Mouse (Mus musculus) heart, embryonic 15.5 days (tissue): ENCODE data around the gene Bach2. TPM values are rescaled to one million over a fixed set of nuclear protein-coding genes. Genes with fewer than 3 reads are reported as not detected.

Experiments used
- ATAC-seq: fragments of 200-750 bp; cut with Nextera tagmentation; replicated peaks from 2 replicates; pipeline ENCODE4 v1.8.0; 2017; ENCODE audit warnings: low read depth, moderate TSS enrichment; ENCODE audit not compliant: insufficient number of reproducible peaks, insufficient read depth, low FRiP score
- H3K27ac ChIP-seq: fragments of 300-500 bp; sonication (generic); 2 replicates; pipeline ENCODE4 v1.5.1; 2015; ENCODE audit warnings: mild to moderate bottlenecking, inconsistent platforms
- H3K27me3 ChIP-seq: fragments of 300-500 bp; sonication (generic); 2 replicates; pipeline ENCODE4 v1.6.1; 2015; ENCODE audit warnings: inconsistent platforms
- H3K36me3 ChIP-seq: fragments of 300-500 bp; sonication (generic); 2 replicates; pipeline ENCODE4 v1.6.1; 2015; ENCODE audit warnings: mild to moderate bottlenecking, inconsistent platforms
- H3K4me1 ChIP-seq: fragments of 300-500 bp; sonication (generic); replicated peaks from 2 replicates; pipeline ENCODE4 v1.6.1; 2015; ENCODE audit warnings: inconsistent platforms
- H3K4me2 ChIP-seq: fragments of 300-500 bp; sonication (generic); 2 replicates; pipeline ENCODE4 v1.6.1; 2015; ENCODE audit warnings: inconsistent platforms, mild to moderate bottlenecking, moderate library complexity
- H3K4me3 ChIP-seq: fragments of 300-500 bp; sonication (generic); 2 replicates; pipeline ENCODE4 v1.5.1; 2015; ENCODE audit warnings: mild to moderate bottlenecking, inconsistent platforms
- H3K9ac ChIP-seq: fragments of 300-500 bp; sonication (generic); 2 replicates; pipeline ENCODE4 v1.6.1; 2015; ENCODE audit warnings: mild to moderate bottlenecking, inconsistent platforms
- H3K9me3 ChIP-seq: fragments of 300-500 bp; sonication (generic); replicated peaks from 2 replicates; pipeline ENCODE4 v1.6.1; 2016; ENCODE audit warnings: inconsistent platforms
- WGBS: fragments of 180-500 bp; shearing (Covaris S2); methylation state at CpG from one replicate; pipeline ENCODE4 v1.1.7; 2015; ENCODE audit warnings: mixed read lengths; 5-methylcytosine and 5-hydroxymethylcytosine counted together
- polyA plus RNA-seq: library from polyadenylated mRNA; unstranded; fragments of >200 nt; fragmentation: Nextera tagmentation; extraction: Ambion mirVana; gene quantifications from 2 replicates; pipeline ENCODE4 v1.2.1, GENCODE M21; 2015

Gene Bach2
- polyA plus RNA-seq, 1 experiment from 2014 or later, result 5.0 TPM

GRCm38 (mm10) chr4:32588237-32588636 is 349.6 kb downstream of the Bach2 start:
- WGBS, result 88% methylated on average over 6 of the region's 6 CpGs
- Histone ChIP-seq H3K4me1 (no peaks in the 10 kb centered on the region), H3K4me2 (no peak overlapping the region), H3K9me3 (no peaks in the 10 kb centered on the region), H3K27me3 (no peaks in the 10 kb centered on the region), H3K4me3 (no peak overlapping the region), H3K36me3 (no peaks in the 10 kb centered on the region), H3K27ac (no peak overlapping the region), H3K9ac (no peak overlapping the region)
- no peak for ATAC-seq

GRCm38 (mm10) chr4:32601135-32601534 is 362.5 kb downstream of the Bach2 start:
- ATAC-seq, result no peak
- Histone ChIP-seq H3K27me3 (no peaks in the 10 kb centered on the region), H3K9me3 (no peaks in the 10 kb centered on the region), H3K4me1 (no peaks in the 10 kb centered on the region), H3K27ac (no peak overlapping the region), H3K4me3 (no peak overlapping the region), H3K36me3 (no peaks in the 10 kb centered on the region), H3K9ac (no peak overlapping the region), H3K4me2 (no peak overlapping the region)
- 22% methylated on average over 12 of the region's 12 CpGs for WGBS

GRCm38 (mm10) chr4:32602660-32603059 is 364.1 kb downstream of the Bach2 start, which contains the start of gene Gja10:
TSS of gene Gja10 (minus strand) at chr4:32602760.
- Histone ChIP-seq H3K4me2 (no peak within 1 kb of the TSS), H3K4me1 (no peaks in the 10 kb centered on the region), H3K27me3 (no peaks in the 10 kb centered on the region)

GRCm38 (mm10) chr4:32615034-32615881 is 376.7 kb downstream of the Bach2 start, which contains the start of gene Casp8ap2:
TSS of gene Casp8ap2 (plus strand) at chr4:32615451.
- peaks cover 15% of the 10 kb centered on the region for H3K4me1 ChIP-seq
- H3K27ac ChIP-seq, result peak within 1 kb of the TSS; percentile 72
- WGBS, result under 1% methylated on average over 67 of the region's 67 CpGs
- H3K9me3 ChIP-seq, result no peaks in the 10 kb centered on the region
- no peaks in the 10 kb centered on the region for H3K36me3 ChIP-seq
- H3K4me2 ChIP-seq, result peak within 1 kb of the TSS; percentile 65
- peak within 1 kb of the TSS; percentile 67 for H3K4me3 ChIP-seq
- no peaks in the 10 kb centered on the region for H3K27me3 ChIP-seq
- H3K9ac ChIP-seq, result peak within 1 kb of the TSS; percentile 74
- peak; percentile 99 for ATAC-seq

More at GRCm38 (mm10) chr4:32602660-32603059, 364.1 kb downstream of the Bach2 start, which contains the start of gene Gja10:
- no peaks in the 10 kb centered on the region for H3K36me3 ChIP-seq
- H3K9me3 ChIP-seq, result no peaks in the 10 kb centered on the region
- no peak within 1 kb of the TSS for H3K9ac ChIP-seq
- H3K27ac ChIP-seq, result no peak within 1 kb of the TSS
- ATAC-seq, result no peak
- H3K4me3 ChIP-seq, result no peak within 1 kb of the TSS
- WGBS, result 50% methylated on average over 3 of the region's 3 CpGs

- Histone ChIP-seq H3K4me2 (no peak overlapping the region), H3K4me3 (no peak overlapping the region), H3K4me1 (peaks cover 10% of the 10 kb centered on the region), H3K9ac (no peak overlapping the region), H3K36me3 (peaks cover 12% of the 10 kb centered on the region; the same call in 1 of the 2 replicates), H3K27ac (no peak overlapping the region), H3K27me3 (no peaks in the 10 kb centered on the region), H3K9me3 (no peaks in the 10 kb centered on the region)
- ATAC-seq, result no peak
Measured at GRCm38 (mm10) chr4:32621637-32622036, 383.0 kb downstream of the Bach2 start.
